Mouse (Mus musculus) liver, adult 10 weeks (tissue): Measurements from ENCODE around the gene Adam30. TPM values are rescaled to one million over a fixed set of nuclear protein-coding genes. Genes with fewer than 3 reads are reported as not detected.

Source experiments
- polyA plus RNA-seq: library from polyadenylated mRNA; stranded (reverse); fragments of 350-450 nt; fragmentation: Illumina TruSeq; extraction: RNeasy Lipid Tissue Mini Kit (QIAGEN cat#74804); gene quantifications from one replicate; pipeline ENCODE4 v1.2.3, GENCODE M21; 2014; ENCODE audit warnings: low read depth, low replicate concordance

Gene Adam30
- polyA plus RNA-seq: not detected

DNA sequence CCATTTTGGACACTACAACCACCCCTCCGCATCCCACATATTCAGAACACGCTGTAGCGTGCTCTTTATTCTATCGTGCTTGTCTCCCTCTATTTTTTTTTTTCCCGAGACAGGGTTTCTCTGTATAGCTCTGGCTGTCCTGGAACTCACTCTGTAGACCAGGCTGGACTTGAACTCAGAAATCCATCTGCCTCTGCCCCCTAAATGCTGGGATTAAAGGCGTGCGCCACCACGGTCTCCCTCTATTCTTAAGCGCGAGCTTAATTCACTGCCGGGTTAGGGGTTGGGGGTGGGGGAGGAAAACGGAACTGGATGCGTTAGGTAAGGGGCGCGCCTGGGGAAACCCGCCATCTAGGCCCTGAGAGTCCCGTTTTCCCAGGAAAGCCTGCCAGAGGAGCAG is at the start of gene Adam30:
Gene Adam30 (plus strand): TSS at position 301 of the 400 bp plus-strand sequence.

Other genes with a start within 250 kb of the Adam30 start
- 5.5 TPM for gene Notch2, start 147.1 kb upstream of the Adam30 start, polyA plus RNA-seq
- not detected for gene Reg4, start 61.5 kb downstream of the Adam30 start, polyA plus RNA-seq
- 809 TPM for gene Hmgcs2, start 119.8 kb downstream of the Adam30 start, polyA plus RNA-seq
- gene Phgdh, start 179.4 kb downstream of the Adam30 start, polyA plus RNA-seq: not detected
- gene Zfp697, start 221.8 kb downstream of the Adam30 start, polyA plus RNA-seq: 1.0 TPM